Mouse (Mus musculus): ENCODE measurements around the gene Gbp4. TPM values are rescaled to one million over a fixed set of nuclear protein-coding genes. Genes with fewer than 3 reads are reported as not detected.
"Not testable (repeated sequence)": the region's sequence is repeated elsewhere in the genome, so short reads cannot be mapped to it uniquely, and the experiment has no call there.

The Gbp4 gene
- polyA plus RNA-seq, 1 experiment from 2014 or later = 4.0 TPM

DNA sequence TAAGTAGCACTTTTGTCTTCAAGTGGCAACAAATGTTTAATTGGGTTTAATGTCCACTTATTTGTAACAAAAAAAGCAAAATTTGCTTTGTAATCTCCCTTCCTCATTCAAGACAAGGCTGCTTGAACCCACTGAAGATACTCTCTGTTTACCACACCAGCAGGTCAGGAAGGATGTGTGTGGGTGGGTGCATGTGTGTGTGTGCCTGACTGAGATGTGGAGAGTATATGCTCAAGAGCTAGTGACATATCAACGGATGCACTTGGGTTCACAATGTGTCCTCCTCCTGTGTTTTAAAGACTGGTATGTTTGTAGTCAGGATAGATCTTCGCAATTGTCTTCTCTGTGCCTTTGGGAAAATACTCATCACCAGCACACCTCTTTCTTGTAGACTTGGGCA, 24.7 kb downstream of the Gbp4 start:
- Histone ChIP-seq H3K4me1 (replicated peaks) (no peaks in the 10 kb centered on the region), H3K27ac (replicated peaks) (no peak overlapping the region), H3K27me3 (no peaks in the 10 kb centered on the region), H3K9ac (no peak overlapping the region), H3K36me3 (no peaks in the 10 kb centered on the region), H3K4me3 (no peak overlapping the region), H3K9me3 (no peaks in the 10 kb centered on the region), H3K4me2 (no peak overlapping the region)
- no peak for ATAC-seq (ENCODE audit: low FRiP score, low read depth)
- WGBS = 91% methylated on average over 2 of the region's 2 CpGs

- no peak overlapping the region for H3K4me2 ChIP-seq
- H3K36me3 ChIP-seq = no peaks in the 10 kb centered on the region
- no peak overlapping the region for H3K4me3 ChIP-seq
- H3K4me1 ChIP-seq (replicated peaks) = no peaks in the 10 kb centered on the region
- no peaks in the 10 kb centered on the region for H3K9me3 ChIP-seq
- ATAC-seq (ENCODE audit: low FRiP score, low read depth) = no peak
- WGBS = 97% methylated on average over 5 of the region's 5 CpGs
- no peaks in the 10 kb centered on the region for H3K27me3 ChIP-seq
- no peak overlapping the region for H3K9ac ChIP-seq
- no peak overlapping the region for H3K27ac ChIP-seq (replicated peaks)
Observed at GRCm38 (mm10) chr5:105113656-105114055, 25.7 kb downstream of the Gbp4 start.

DNA sequence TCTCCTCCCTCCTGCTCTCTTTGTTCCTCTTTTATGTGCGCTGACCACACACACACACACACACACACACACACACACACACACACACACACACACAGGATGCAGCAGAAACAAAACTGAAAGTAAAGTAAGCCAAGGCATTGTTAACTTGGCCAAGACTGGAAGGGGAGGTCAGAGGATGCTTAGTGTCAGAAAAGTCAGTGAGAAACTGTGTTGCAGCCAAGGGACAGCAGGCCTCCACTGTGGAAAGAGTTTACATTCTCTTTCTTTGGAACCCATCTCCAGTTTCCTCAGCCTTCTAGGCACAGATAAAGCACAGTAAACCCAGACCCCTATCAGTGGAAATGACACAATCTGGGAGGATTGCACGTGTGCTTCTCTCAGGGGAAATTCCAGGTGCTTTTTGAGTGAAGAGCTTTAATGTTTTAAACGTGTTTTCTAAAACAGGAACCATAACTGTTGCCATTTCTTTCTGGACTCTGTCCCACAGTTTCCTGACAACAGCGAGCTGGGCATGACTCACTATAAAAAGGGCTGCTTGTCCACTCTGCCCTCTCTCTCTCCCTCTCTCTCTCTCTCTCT, 29.0 kb downstream of the Gbp4 start:
- H3K36me3 ChIP-seq; ATAC-seq (ENCODE audit: low FRiP score, low read depth); H3K4me3 ChIP-seq; H3K27me3 ChIP-seq; H3K9me3 ChIP-seq; H3K9ac ChIP-seq; H3K27ac ChIP-seq (replicated peaks); H3K4me1 ChIP-seq (replicated peaks); H3K4me2 ChIP-seq: not testable (repeated sequence)
- 23% methylated on average over 4 of the region's 4 CpGs for WGBS

- not testable (repeated sequence) for ATAC-seq (ENCODE audit: low FRiP score, low read depth); H3K27ac ChIP-seq (replicated peaks)
Observed at GRCm38 (mm10) chr5:105109775-105110174, 29.6 kb downstream of the Gbp4 start.

GRCm38 (mm10) chr5:105105689-105106088, 33.7 kb downstream of the Gbp4 start:
- H3K27me3 ChIP-seq; H3K9me3 ChIP-seq; H3K27ac ChIP-seq (replicated peaks); H3K36me3 ChIP-seq; H3K4me3 ChIP-seq; H3K9ac ChIP-seq; H3K4me2 ChIP-seq; ATAC-seq (ENCODE audit: low FRiP score, low read depth); H3K4me1 ChIP-seq (replicated peaks): not testable (repeated sequence)
- WGBS = 83% methylated on average over 2 of the region's 2 CpGs

More at GRCm38 (mm10) chr5:105109775-105110174, 29.6 kb downstream of the Gbp4 start:
- 16% methylated on average over 1 of the region's 1 CpGs for WGBS
- not testable (repeated sequence) for H3K4me2 ChIP-seq; H3K27me3 ChIP-seq; H3K9ac ChIP-seq; H3K9me3 ChIP-seq; H3K36me3 ChIP-seq; H3K4me1 ChIP-seq (replicated peaks); H3K4me3 ChIP-seq

- Histone ChIP-seq H3K9ac (no peak overlapping the region), H3K27ac (replicated peaks) (no peak overlapping the region), H3K9me3 (no peaks in the 10 kb centered on the region), H3K4me2 (no peak overlapping the region), H3K27me3 (no peaks in the 10 kb centered on the region), H3K4me3 (no peak overlapping the region), H3K36me3 (no peaks in the 10 kb centered on the region), H3K4me1 (replicated peaks) (no peaks in the 10 kb centered on the region)
- no peak for ATAC-seq (ENCODE audit: low FRiP score, low read depth)
Observed at GRCm38 (mm10) chr5:105081900-105082299, 57.5 kb downstream of the Gbp4 start.

GRCm38 (mm10) chr5:105068356-105068755, 71.0 kb downstream of the Gbp4 start:
- not testable (repeated sequence) for H3K36me3 ChIP-seq; H3K4me2 ChIP-seq; H3K9ac ChIP-seq; H3K4me1 ChIP-seq (replicated peaks); H3K4me3 ChIP-seq; H3K27me3 ChIP-seq; ATAC-seq (ENCODE audit: low FRiP score, low read depth); H3K9me3 ChIP-seq; H3K27ac ChIP-seq (replicated peaks)

Other genes with a start within 250 kb of the Gbp4 start
- gene Abcg3, start 156.9 kb downstream of the Gbp4 start, polyA plus RNA-seq (2015; fragmentation: Nextera tagmentation; extraction: Ambion mirVana) = 0.45 and 0.48 TPM in 2 replicates
- 1.7 and 1.8 TPM in 2 replicates for gene Gbp9, start within 50 bp of the Gbp4 start, polyA plus RNA-seq (2015; fragmentation: Nextera tagmentation; extraction: Ambion mirVana)
- gene Gbp8, start within 50 bp of the Gbp4 start, polyA plus RNA-seq (2015; fragmentation: Nextera tagmentation; extraction: Ambion mirVana) = 0.69 and 1.3 TPM in 2 replicates
- gene Gbp10, start 99.9 kb upstream of the Gbp4 start, polyA plus RNA-seq (2015; fragmentation: Nextera tagmentation; extraction: Ambion mirVana) = 1.6 and 2.1 TPM in 2 replicates
- 0.38 and 0.58 TPM in 2 replicates for gene Gm43302, start 154.1 kb upstream of the Gbp4 start, polyA plus RNA-seq (2015; fragmentation: Nextera tagmentation; extraction: Ambion mirVana)
- gene Gbp6, start 154.1 kb upstream of the Gbp4 start, polyA plus RNA-seq (2015; fragmentation: Nextera tagmentation; extraction: Ambion mirVana) = 3.5 and 4.4 TPM in 2 replicates

Data from hindbrain, embryonic 15.5 days (tissue).